Mouse (Mus musculus) liver, adult (tissue): ENCODE results near the gene Zer1.

Experiments
- GATA4 ChIP-seq: IDR thresholded peaks from 2 replicates; pipeline ENCODE4 v1.6.1; 2014; ENCODE audit warnings: mild to moderate bottlenecking, low read length; ENCODE audit not compliant: insufficient replicate concordance

Gene Zer1

DNA sequence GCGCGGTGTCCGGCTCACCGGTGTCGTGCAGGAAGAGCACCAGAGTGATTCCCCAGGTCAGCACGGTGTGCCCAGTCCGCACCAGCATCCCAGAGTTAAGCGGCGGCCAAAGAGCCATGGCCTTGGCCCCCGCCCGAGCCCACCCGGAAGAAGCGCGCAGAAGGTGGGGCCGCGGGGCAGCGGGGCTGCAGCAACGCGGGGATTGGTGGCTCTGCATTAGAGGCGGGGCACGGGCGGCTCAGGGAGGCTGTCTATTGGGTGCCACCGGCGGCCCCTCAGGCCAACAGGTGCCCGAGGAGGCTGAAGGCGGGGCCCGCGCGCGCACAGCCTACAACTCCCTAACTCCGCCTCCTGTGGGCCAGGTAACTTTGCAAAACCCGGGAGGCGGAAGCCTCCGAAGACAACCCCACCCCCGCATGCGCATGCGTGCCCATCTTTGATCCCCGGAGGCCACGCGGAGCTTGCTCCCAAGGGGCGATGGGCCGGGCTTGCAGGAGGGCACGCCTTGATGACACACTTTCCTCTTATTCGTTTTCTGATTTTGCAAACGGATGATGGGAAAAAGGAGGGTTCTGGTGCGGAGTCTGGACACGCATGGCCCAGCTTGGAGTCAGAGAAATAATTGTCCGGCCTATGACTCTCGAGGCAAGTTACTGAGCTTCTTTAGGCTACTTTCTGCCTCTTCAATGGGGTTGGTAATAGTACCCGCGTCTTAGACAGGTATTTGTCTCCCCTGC, 30.7 kb downstream of the Zer1 start, which contains the start of gene Zdhhc12:
TSS of gene Zdhhc12 (minus strand) at position 178 of the 737 bp plus-strand sequence.
- no peak for TF ChIP-seq GATA4

DNA sequence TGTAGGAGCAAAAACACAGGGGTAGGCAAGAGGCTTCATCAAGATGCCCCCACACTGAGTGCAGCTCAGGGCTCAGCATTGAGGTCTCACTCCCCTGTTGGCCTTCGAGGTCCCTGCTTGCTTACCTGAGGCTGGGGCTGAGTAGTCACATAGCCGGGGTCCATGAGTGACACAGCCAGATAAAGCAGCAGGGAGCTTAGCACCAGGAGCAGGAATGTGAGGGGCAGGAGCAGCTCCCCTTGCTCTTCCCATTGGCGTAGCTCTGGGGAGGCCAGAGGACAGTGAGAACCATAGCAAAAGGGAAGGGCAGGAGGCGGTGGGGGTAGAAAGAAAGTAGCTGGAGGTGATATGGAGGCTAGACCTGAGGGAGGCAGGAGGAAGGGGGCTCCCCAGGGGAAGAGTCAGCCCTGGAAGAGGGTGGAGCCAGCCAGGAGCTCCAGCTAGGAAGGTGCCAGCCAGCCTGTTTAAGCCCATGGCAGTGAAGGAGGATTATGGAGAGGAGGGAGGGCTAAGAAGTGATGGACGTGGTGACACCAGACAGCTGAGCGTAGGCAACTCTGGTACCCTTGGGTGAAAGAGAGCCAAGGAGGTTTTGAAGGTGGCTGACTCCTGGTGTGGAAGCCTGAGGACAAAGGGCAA, 32.0 kb downstream of the Zer1 start:
- TF ChIP-seq GATA4 = no peak

DNA sequence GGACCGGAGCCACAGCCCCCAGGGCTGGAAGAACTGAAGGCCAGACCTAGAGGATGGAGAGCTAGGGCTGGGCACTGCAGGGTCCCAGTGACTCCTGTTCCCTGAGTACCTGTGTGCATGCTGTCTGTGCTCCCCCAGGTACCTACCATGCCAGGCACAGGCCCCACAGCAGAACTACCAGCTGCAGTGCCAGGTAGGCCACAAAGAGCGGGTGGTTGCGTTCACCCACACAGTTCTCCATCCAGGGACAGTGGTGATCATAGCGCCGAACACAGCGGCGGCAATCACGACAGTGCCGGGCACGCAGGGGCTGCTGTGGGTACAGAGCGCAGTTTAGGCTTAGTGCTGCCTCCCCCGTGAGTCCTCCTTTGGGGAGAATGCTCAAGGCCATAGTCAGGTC, 32.9 kb downstream of the Zer1 start:
- TF ChIP-seq GATA4 = no peak

DNA sequence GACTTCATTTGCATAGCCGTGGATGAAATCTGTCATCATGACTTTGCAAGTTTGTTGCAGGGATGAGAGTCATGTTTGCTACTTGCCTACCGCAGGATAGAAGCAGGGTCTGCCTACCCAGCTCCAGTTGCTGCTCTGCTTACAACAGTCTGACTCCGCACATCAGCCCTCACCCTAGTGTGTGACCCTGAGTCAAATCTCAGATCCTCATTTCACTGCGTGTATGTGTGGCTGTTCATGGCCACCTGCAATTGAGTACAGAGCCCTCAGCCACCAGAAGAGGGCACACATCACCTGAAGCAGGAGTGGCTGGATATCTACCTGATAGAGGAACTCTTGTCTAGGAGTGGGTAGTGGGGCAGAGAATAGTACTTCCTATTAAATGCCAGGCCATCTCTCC, 37.1 kb downstream of the Zer1 start:
- TF ChIP-seq GATA4 = no peak

DNA sequence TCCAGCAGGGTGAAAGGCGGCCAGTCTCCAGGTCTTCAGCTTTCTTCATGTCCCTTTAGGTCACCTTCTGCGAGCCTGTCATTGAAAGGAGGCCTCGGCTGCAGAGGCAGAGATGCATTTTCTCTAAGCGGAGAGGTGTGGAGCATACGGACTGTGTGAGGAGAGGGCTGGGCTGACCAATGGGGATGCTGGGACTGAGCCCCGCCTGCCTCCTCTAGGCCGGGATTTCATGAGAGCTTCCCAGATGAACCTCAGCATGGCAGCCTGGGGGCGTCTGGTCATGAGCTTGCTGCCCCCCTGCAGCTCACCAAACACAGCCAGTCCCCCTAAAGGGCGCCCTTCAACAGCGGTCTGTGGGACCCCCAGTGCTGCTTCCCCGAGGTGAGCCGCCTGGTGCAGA, 39.8 kb downstream of the Zer1 start:
- no peak for TF ChIP-seq GATA4

DNA sequence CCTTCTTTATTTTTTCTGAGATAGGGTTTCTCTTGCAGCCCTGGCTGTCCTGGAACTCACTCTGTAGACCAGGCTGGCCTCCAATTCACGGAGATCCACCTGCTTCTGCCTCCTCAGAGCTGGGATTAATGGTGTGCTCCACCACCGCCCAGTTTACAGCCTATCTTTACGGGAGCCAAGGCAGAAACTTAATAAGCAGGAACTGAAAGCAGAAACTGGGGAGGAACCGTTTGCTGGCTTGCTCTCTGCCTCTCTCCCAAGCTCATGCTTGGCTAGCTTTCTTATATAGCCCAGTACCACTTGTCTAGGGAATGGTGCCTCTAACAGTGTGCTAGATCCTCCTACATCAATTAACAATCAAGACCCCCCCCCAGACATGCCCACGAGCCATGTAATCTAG, 40.3 kb downstream of the Zer1 start:
- no peak for TF ChIP-seq GATA4

DNA sequence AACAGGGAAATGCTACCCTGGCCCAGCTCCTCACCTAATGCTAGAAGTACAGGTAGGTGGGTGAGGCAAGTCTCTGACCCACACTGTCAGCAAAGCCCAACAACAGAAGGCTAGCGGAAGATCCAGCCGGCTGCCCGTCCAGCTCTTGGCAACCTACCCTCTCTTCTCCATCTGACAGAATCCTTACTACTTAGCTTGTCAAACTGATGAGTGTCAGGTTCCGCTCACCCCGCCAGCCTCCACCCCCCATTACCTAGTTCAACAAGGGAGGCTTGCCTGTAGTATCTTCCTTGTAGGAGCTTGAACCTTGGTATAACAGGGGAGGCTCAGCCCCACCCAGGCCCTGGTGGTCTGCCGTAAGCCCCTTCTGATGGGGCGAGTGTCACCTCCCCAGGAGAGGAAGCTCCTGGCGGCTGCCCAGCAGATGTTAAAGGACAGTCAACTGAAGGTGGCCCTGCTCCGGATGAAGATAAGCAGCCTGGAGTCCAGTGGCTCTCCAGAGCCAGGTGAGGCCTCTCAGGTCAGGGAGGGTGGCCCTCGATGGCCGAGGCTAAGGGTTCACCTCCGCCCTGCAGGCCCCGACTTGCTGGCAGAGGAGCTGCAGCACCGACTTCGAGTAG, 44.1 kb downstream of the Zer1 start:
- TF ChIP-seq GATA4 = no peak

DNA sequence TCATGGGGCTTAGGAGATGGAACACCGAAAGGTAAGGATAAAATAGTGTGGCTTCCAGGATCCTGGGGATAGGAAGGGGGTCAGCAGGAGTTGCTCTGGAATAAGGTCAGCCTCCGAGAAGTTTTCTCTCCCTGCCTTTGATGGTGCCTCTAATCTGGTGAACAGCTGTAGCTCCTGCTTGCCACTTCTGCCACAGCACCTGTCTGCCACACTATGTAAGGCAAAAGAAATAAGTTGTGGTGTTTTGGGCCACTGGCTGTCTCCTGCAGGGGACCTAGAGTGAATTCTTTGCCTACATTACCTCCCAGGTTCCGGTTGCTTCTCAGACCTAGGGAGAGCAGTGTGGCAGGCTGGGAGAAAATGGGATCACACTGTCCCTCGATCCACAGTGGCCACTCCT, 45.6 kb downstream of the Zer1 start:
- no peak for TF ChIP-seq GATA4

DNA sequence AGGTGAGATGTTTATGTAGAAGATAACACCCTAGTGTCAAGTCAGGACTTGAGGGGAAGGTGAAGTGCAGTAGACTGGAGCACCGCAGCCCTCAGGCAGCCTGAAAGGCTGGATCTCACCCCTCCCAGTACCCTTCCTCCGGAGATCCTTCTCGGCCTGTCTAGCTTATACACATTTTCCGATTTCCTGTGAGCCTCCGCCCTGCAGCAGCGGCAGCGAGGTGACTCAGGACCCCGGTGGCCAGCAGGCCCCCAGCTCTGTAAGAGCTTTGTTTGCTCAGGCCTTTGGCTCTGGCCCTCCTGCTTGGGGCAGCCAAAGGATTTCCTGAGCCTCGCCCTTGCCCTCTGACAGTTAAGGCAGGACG, 46.1 kb downstream of the Zer1 start:
- no peak for TF ChIP-seq GATA4

DNA sequence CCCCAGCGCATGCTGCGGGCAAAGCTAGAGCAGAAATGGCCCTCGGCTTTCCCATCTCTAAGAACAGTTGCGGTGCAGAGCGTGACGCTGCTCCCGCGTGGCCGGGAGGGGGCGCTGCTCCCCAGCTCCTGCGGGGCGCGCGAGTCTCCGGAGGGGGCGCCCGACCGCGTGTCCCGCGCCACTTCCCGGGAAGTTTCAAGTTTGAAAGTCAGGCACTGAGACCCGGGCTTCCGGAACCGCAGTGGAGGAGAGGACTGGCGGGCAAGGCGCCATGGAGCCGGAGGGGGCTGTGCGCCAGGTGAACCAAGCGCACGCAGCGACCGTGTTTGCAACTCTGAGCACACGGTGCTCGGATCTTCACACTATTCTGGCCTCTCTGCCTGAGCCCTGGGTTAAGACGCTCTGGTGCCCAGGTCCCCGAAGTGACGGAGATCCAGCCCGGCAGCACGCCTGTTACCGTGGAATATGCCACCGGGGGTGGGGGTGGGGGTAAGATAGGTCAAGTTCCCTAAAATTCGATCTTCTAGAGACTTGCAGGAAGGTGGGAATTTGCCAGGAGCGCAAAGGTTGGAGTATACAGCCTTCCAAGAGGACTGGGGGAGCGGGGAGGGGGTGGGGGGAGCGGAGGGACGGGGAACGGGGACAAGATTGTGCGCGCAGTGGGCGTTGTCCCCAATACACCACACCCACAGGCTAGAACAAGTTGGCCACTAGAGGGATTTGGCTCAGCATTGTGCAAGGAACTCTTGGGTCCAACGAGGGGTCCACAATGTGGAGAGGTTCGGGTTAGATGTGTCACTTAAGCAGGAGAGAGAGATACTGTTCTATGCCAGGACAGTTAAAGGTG, 46.7 kb downstream of the Zer1 start, which contains the start of gene Pkn3:
TSS of gene Pkn3 (plus strand) at position 183 of the 847 bp plus-strand sequence.
- no peak for TF ChIP-seq GATA4

DNA sequence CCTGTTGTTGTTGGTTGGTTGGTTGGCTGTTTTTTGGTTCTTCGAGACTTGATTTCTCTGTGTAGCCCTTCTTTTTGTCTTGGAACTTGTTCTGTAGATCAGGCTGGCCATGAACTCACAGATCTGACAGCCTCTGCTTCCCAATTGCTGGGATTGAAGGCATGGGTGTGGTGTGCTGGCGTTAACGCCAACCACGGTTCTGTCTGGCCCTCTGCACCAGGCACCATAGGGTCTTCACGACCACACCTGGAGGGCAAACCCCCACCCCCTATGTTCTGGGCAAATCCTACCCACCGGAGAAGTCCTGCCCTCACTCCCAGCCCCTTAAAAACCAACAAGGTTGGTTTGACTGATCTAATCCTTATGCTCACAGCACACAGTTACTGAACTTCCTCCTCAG, 47.4 kb downstream of the Zer1 start:
- TF ChIP-seq GATA4 = no peak

DNA sequence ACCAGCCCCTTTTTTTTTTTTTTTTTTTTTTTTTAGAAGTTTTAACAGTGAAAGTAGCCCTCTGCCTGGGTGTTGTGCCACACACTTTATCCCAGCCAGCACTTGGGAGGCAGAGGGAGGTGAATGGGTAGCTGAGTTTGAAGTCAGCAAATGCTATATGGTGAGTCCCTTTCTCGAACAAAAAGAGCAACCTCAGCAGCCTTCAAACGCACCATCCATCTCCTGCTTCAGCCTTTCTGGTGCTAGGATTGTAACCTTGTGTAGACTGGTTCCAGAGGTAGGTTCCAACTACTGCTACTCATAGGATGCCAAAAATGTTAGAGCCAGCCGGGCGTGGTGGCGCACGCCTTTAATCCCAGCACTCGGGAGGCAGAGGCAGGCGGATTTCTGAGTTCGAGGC, 47.9 kb downstream of the Zer1 start:
- no peak for TF ChIP-seq GATA4

DNA sequence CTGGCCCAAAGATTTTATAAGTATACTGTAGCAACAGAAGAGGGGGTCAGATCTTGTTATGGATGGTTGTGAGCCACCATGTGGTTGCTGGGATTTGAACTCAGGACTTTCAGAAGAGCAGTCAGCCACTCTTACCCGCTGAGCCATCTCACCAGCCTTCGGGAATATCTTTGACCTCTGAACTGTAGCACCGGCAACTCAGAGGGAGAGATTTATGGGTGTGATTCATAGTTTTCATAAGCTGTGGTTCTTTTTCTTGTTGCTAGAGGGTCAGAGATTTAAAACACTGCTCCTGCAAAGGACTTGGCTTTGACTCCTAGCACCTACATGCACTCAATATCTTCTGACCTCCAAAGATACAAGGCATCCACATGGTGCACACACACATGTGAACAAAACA, 48.8 kb downstream of the Zer1 start:
- no peak for TF ChIP-seq GATA4

DNA sequence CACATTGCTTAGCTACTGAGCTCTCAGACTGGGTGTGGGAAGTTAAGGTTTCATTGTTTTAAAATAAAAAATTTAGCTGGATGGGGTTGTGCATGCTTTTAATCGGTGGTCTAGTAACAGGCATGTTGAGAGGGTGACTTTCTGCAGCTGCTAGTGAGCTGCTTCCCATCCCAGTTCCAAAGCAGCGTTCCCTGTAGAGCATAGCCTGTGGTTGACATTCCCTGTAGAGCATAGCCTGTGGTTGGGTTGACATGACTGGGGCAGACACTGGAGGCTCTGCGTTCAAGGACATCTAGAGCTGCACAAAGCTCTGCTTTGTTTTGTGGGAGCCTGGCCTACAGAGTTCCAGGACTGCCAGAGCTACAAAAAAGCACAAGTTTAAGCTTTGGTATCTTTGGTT, 51.1 kb downstream of the Zer1 start:
- no peak for TF ChIP-seq GATA4

DNA sequence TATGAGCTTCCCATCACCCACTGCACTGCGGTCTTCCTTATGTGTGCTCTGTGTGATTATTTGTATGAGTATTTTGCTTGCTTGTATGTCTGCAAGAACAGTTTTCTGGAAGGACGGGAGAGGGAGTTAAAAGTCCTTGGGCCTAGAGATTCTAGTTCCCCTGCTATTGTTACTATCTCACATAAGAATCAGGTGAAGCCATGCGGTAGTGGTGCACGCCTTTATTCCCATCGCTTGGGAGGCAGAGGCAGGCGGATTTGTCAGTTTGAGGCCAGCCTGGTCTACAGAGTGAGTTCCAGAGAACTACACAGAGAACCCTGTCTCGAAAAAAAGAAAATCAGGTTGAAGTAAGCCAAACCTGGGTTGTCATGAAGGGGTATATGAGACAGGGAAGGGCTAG, 51.5 kb downstream of the Zer1 start:
- no peak for TF ChIP-seq GATA4

DNA sequence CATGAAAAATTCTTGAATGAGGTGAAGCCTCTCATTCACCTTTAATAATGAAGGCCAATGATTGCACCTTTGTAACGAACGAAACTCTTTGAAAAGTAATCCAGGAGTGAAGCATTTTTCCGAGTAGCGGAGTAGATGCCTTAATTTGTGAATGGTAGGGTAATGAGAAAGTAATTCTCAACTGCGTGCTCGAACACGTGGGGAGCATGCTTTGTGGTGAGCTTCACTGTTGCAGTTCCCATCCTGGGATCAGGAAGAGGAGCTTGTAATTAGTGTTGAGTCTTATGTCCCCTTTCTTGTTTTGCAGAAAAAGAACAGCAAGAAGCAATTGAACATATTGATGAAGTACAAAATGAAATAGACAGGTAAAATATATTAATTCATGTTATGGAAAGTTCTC, 56.4 kb downstream of the Zer1 start:
- TF ChIP-seq GATA4 = no peak
